Mouse (Mus musculus): ENCODE results near the gene Ccdc13. TPM values are rescaled to one million over a fixed set of nuclear protein-coding genes. Genes with fewer than 3 reads are reported as not detected.
A peak's percentile ranks its signal among the peaks of the same experiment; 100 is the strongest.

The Ccdc13 gene
- total RNA-seq, 2 experiments from 2014 or later, result 0.36 TPM; not detected in 1

- DNase-seq, result peak; percentile 20 to 58
These were observed 7.4 kb upstream of the Ccdc13 start for GRCm38 (mm10) chr9:121846526-121847118.

DNA sequence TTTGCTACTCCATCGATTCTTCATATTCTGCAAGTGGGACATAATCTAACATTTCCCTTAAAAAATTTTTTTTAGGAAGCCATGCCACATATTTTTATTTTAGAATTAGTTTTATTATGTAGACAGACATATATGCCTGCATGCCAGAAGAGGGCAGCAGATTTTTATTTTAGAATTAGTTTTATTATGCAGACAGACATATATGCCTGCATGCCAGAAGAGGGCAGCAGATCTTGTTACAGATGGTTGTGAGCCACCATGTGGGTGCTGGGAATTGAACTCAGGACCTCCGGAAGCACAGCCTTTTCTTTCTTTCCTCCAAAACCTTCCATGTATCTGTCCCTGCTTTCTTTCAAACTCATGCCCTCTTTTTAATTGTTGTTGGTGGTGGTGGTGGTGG, 3.7 kb upstream of the Ccdc13 start:
- DNase-seq, result no peak

DNA sequence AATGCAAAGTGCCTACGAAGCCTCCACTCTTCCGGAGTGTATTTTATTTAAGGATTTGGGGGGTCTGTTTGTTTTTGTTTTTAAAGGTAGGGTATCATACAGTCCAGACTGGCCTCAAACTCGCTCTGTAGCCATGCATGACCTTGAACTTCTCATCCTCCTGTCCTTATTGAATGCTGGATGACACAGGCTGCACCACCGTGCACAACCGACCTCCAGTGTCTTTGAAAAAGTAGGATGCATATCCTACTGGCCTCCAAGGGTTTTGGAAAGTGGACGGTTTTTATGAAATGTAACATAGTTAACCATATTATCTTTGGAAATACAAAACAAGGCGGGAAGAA, 333 bp upstream of the Ccdc13 start:
- DNase-seq, result no peak

DNA sequence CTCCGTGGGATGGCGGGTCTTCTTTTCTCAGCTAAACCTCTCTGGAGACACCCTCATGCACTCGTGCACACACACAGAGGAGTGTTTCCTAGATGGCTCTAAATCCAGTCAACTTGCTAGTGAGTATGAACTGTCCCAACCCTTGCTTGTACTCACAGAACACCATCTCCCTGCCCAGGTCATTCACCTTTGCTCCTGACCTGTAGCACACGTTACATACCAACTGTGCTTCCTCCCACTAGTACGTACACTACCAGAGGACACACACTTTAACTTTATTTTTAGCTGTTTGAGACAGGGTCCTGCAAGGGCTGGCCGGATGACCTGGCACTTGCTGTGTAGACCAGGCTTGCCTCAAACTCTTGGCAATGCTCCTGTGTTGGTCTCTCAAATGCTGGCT, 1.3 kb downstream of the Ccdc13 start:
- no peak for DNase-seq

DNA sequence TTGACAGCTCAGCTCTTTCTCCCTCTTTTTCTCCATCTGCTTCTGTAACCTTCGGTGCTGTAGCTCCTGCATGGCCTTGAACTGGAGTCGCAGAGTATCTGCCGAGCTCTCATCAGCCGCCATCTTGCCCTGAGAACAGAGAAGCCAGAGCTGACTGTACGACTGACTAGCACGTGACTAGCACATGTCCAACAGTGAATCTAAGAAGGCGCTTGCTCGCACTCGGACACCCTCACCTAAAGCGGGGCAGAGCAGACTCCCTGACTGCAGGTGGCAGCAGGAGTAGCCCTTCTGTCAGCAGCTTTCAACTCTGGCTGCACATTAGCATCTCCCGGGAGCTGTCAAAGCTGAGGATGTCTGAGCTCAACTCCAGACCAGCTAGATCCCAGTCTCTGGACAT, 5.4 kb downstream of the Ccdc13 start:
- DNase-seq, result no peak

DNA sequence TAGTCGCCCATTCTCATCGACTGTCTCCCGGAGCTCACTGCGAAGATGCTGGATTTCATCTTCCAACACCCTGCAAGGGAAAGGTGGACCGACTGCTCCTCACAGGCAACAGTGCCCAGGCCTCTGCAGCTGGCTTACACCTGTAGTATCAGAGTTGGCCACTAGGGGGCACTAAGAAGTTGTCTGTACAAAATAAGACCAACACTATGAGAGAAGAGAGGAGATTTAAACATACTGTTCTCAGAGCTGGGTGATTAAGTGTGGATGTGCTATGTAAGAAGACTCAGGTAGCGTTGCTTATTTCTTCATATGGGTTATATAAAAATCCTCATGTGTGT, 8.3 kb downstream of the Ccdc13 start:
- peak; percentile 60 to 90 for DNase-seq

- peak; percentile 33 to 61 for DNase-seq
These were observed 8.9 kb downstream of the Ccdc13 start for GRCm38 (mm10) chr9:121830243-121830955.

DNA sequence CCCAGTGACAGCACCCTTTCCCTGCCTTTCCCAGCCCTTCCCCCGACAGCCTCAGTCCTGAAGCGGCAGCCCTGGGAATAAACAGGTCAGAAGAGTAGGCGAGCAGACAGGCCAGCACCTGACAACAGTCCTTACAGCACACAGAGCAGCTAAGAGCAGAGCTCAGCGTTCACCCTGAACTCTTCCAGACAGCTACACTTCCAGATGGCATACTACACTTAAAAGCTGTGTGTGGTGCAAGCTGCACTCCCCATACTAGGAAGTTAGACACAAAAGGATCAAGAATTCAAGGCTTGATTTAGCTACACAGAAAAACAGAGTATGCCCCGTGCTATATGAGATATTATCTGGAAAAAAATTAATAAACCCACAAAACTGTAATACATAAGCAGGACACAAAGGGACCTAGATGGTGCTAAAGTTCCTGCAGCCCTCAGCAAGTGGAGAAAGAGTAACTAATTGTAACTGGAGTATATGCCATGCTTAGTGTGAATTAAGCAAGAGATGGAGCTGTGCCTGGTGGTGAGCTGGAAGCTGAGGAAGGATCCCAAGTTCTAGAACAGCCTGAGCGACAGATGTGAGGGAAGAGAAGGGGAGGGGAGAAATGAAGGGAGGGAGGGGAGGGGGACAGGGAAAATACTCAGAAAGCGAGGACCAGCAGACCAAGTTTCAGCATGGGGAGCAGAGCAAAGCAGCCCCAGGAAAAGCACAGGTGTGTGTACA, 9.8 kb downstream of the Ccdc13 start:
- no peak for DNase-seq

DNA sequence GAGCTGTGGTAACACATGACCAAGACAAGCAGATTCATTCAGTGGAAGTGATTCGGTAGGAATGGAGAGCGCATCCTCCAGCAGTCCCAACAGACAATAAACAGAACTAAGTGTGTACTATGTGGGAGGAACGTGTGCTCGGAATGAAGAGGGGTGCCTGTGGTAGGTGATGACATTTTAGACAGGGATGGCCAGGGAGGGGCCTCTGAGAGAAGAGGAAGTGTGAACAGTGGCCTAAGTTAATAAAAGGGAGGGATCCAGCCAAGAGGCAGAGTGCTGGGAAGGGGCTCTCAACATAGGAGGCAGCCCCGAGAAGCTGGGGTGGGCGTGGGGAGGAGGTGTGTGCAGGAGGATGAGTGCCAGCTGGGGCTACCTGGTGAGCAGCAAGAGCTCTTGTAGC, 10.9 kb downstream of the Ccdc13 start:
- no peak for DNase-seq

GRCm38 (mm10) chr9:121826356-121826755, 12.9 kb downstream of the Ccdc13 start:
- DNase-seq, result no peak

- no peak for DNase-seq
These were observed 15.3 kb downstream of the Ccdc13 start for GRCm38 (mm10) chr9:121823991-121824390.

DNA sequence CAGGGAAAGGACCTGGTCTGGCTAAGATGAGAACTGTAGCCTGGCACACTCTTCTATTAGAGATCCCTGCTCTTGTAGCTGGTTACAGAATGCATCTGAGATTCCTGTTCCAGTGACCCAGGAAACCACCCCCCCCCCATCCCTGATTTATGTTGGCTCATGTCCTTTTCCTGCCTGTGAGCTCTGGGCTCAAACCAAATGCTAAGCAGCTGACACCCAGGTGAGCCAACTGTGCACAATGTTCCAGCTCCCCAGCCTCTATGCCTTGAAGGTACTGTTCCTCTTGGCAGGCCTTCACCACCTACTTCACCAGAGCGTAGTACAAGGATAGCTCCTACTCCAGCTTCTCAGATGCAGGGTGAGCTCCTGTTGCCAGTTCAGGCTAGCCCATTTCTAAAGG, 16.2 kb downstream of the Ccdc13 start:
- peak; percentile 57 to 69 for DNase-seq

DNA sequence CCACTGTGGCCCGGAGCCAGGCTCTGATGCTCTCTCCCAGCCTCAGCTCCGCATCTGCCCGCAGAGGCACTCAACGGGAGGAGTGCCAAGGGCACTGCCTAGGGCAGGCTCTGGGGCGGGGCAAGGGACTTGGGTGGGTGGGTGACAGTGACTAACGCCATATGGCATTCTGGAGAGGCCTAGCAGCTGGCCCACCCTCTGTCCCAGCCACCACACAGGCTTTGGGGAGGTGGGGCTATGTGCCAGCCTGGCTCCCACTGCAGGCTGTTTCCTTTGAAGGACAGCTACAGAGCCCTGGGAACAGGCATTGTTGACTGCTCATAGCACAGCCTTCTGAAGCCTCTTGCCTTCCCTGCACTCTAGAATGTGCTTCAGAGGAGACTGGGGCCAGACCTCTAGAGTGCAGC, 16.7 kb downstream of the Ccdc13 start:
- DNase-seq, result peak; percentile 16 to 27

DNA sequence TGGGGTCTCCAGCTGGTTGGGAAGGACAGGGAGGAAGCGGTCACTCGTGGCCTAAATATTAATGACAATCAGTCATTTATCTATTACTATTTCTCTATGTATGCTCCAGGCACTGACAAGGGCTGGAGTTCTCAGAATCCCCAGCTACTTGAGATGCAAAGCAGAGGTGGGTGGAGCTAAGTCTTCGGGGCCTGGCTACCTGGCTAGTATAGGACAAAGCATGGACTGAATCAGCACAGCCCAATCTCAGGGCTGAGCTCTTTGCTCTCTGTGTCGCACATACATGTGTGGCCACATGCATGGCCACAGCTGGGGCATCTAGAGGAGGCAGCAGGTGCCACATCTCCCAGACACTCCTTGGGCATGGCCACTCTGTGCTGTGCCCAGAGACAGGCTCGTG, 18.5 kb downstream of the Ccdc13 start:
- DNase-seq, result no peak

DNA sequence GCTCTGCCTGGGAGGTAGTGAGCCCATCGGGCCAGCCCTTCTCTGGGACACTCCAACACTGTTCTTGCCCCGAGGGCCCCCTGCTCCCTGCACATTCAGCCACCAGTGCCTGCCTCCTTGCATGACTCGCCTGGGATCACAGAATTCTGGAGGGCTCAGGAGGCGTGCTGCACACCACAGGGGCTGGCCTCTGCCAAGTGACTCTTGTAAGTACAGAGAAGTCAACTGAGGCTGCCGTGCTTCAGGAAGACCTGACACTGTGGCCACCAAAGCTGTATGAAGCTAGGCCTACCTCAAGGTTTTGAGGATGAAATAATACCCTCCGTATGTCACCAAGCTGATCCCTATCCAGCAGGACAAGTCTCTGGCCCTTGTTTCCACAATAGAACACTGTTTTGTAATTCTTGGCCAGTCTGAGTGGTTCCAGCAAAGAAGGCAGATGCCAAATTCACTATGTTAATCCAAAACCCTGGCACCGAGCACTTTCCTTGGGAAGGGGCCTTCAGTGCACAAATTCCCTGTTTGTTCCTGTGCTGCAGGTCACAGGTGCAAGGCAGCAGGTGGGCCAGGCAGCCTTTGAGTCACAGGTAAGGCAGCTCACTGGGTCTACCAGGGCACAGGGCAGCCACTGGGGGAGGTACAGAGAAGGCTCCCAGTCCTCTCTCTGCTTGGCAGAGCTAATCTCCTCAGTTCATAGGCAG, 19.3 kb downstream of the Ccdc13 start:
- peak; percentile 13 to 18 for DNase-seq

DNA sequence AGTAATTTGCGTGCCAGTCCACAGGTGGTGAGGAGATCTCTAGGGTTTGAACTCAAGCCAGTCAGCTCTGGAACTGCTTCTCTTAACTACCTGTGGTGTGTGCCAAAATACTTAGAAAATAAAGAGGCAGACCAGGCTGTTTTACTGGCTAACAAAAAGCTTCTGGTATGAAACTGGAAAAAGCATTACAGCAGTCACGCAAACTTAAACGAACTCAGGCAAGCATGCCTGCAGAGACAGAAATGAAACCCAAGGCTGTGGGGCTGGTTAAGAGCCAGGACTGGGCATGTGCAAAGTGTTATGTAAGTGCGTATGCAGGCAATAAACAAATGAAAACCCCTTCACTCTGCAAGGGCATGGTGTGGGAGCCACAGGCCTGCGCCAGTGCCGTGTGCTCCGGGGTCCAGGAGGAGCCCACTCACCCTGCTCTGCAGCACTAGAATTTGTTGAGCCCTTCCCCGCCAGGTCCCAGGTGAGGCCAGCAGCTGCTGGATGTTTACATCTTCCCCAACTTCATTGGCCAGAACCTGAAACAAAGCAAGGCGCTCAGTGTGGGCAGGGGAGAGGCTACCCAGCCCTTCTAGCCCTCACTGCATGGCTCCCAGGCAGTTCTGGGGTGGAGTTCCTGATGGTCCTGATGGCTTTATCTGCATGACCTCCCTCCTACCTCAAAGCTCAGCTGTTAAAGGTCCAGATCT, 20.0 kb downstream of the Ccdc13 start:
- DNase-seq, result peak; percentile 52 to 53

DNA sequence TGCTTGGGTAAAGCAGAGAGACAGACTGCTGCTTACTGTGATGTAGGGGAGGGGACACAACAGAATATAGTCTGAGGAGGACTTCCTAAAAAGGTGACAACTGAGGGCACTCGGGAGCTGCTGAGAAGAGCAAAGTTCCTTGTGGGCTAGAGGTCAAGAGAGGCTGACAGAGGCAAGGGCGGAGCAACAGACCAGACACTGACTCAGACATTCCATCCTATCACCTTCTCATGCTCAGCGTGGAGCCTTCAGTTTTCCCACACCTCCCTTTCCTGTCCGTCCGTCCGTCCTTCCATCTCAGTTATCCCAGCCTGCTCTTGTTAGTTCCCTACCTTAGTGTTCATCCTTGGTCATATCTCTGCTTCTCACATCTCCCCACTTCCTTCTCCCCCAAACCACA, 24.1 kb downstream of the Ccdc13 start:
- no peak for DNase-seq

- peak in 1 of 2 experiments; percentile 18 for DNase-seq
These were observed 29.0 kb downstream of the Ccdc13 start for GRCm38 (mm10) chr9:121810081-121810821.

GRCm38 (mm10) chr9:121808511-121808910, 30.8 kb downstream of the Ccdc13 start:
- DNase-seq, result no peak

DNA sequence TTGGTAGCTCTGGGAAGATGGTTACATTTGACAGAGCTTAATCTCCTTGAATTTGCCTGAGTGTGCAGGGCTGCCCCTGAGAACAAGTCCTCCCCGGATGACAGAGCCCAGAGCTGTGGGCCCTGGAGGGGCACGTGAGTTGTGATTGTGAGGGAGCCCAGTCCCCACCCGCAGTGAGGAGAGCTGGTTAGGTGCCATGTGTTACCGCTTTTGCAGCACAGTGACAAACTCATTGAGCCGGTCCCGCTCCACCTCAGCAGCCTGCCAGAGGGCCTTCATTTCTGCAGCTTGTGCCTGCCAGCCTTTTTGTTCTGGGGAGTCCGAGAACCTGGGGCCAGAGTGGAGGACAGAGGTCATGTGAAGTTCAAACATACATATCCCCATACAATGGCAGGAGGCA, 31.3 kb downstream of the Ccdc13 start:
- peak in 1 of 2 experiments; percentile 21 for DNase-seq

- peak; percentile 41 for DNase-seq
These were observed 31.7 kb downstream of the Ccdc13 start for GRCm38 (mm10) chr9:121807546-121807945.

GRCm38 (mm10) chr9:121802747-121803146, 36.5 kb downstream of the Ccdc13 start:
- no peak for DNase-seq
